Mouse (Mus musculus) liver, embryonic 11.5 days (tissue): ENCODE data around the gene Lyrm1. TPM values are rescaled to one million over a fixed set of nuclear protein-coding genes. Genes with fewer than 3 reads are reported as not detected.

Source experiments
- ATAC-seq: fragments of 200-750 bp; cut with Nextera tagmentation; replicated peaks from 2 replicates; pipeline ENCODE4 v1.8.0; 2017; ENCODE audit warnings: moderate number of reproducible peaks, mild to moderate bottlenecking, moderate TSS enrichment, moderate library complexity; ENCODE audit not compliant: low FRiP score
- DNase-seq: peaks from one replicate; pipeline ENCODE4 v3.0.0-alpha.2; 2017; ENCODE audit warnings: low spot score
- H3K27ac ChIP-seq: fragments of 300-500 bp; sonication (generic); 2 replicates; pipeline ENCODE4 v1.5.1; 2014; ENCODE audit warnings: mild to moderate bottlenecking, low read depth, low read length, control low read depth
- H3K27me3 ChIP-seq: fragments of 300-500 bp; sonication (generic); replicated peaks from 2 replicates; pipeline ENCODE4 v1.6.1; 2014; ENCODE audit warnings: low read length, mixed read lengths; ENCODE audit not compliant: control insufficient read depth, insufficient read depth
- H3K36me3 ChIP-seq: fragments of 300-500 bp; sonication (generic); 2 replicates; pipeline ENCODE4 v1.6.1; 2014; ENCODE audit warnings: mild to moderate bottlenecking, low read length, moderate library complexity, mixed read lengths; ENCODE audit not compliant: control insufficient read depth, insufficient read depth
- H3K4me1 ChIP-seq: fragments of 300-500 bp; sonication (generic); replicated peaks from 2 replicates; pipeline ENCODE4 v1.6.1; 2014; ENCODE audit warnings: low read length, mixed read lengths; ENCODE audit not compliant: control insufficient read depth, insufficient read depth
- H3K4me2 ChIP-seq: fragments of 300-500 bp; sonication (generic); 2 replicates; pipeline ENCODE4 v1.6.1; 2014; ENCODE audit warnings: mild to moderate bottlenecking, control low read depth, moderate library complexity
- H3K4me3 ChIP-seq: fragments of 300-500 bp; sonication (generic); 2 replicates; pipeline ENCODE4 v1.5.1; 2014; ENCODE audit warnings: low read depth, low read length, control low read depth
- H3K9ac ChIP-seq: fragments of 300-500 bp; sonication (generic); 2 replicates; pipeline ENCODE4 v1.6.1; 2014; ENCODE audit warnings: low read depth, low read length, control low read depth
- H3K9me3 ChIP-seq: fragments of 300-500 bp; sonication (generic); 2 replicates; pipeline ENCODE4 v1.6.1; 2016; ENCODE audit warnings: low read length, inconsistent platforms, mixed read lengths; ENCODE audit not compliant: control insufficient read depth
- WGBS: fragments of 180-500 bp; shearing (Covaris S2); extraction: QIAGEN DNeasy Blood & Tissue Kit; methylation state at CpG from one replicate; pipeline ENCODE4 v1.1.7; 2014; 5-methylcytosine and 5-hydroxymethylcytosine counted together
- polyA plus RNA-seq: library from polyadenylated mRNA; unstranded; fragments of >200 nt; fragmentation: Nextera tagmentation; extraction: Ambion mirVana; gene quantifications from 2 replicates; pipeline ENCODE4 v1.2.1, GENCODE M21; 2014

The Lyrm1 gene
- polyA plus RNA-seq, 1 experiment from 2014 or later, result 4.6 TPM

- H3K36me3 ChIP-seq, result no peaks in the 10 kb centered on the region
- ATAC-seq (no peak), DNase-seq (no peak)
- no peak overlapping the region for H3K9ac ChIP-seq
- WGBS, result 71% methylated on average over 2 of the region's 2 CpGs
- H3K4me2 ChIP-seq, result no peak overlapping the region
- H3K27ac ChIP-seq, result no peak overlapping the region
- no peaks in the 10 kb centered on the region for H3K27me3 ChIP-seq
- no peak overlapping the region for H3K4me3 ChIP-seq
- H3K4me1 ChIP-seq, result no peaks in the 10 kb centered on the region
- no peaks in the 10 kb centered on the region for H3K9me3 ChIP-seq
These were observed 65.4 kb downstream of the Lyrm1 start for GRCm38 (mm10) chr7:119961107-119961506.

- no peak for DNase-seq
- Histone ChIP-seq H3K4me3 (no peak overlapping the region), H3K36me3 (no peaks in the 10 kb centered on the region), H3K4me2 (no peak overlapping the region), H3K27ac (no peak overlapping the region), H3K4me1 (no peaks in the 10 kb centered on the region), H3K27me3 (no peaks in the 10 kb centered on the region), H3K9ac (no peak overlapping the region), H3K9me3 (no peaks in the 10 kb centered on the region)
- 74% methylated on average over 4 of the region's 4 CpGs for WGBS
- no peak for ATAC-seq
These were observed 69.5 kb downstream of the Lyrm1 start for GRCm38 (mm10) chr7:119965205-119965604.

GRCm38 (mm10) chr7:119965651-119966395, 70.2 kb downstream of the Lyrm1 start:
- no peak overlapping the region for H3K9ac ChIP-seq
- no peaks in the 10 kb centered on the region for H3K9me3 ChIP-seq
- H3K4me3 ChIP-seq, result no peak overlapping the region
- no peak for ATAC-seq
- no peaks in the 10 kb centered on the region for H3K36me3 ChIP-seq
- no peaks in the 10 kb centered on the region for H3K4me1 ChIP-seq
- no peak for DNase-seq
- 80% methylated on average over 9 of the region's 9 CpGs for WGBS
- no peak overlapping the region for H3K4me2 ChIP-seq
- H3K27ac ChIP-seq, result no peak overlapping the region
- H3K27me3 ChIP-seq, result no peaks in the 10 kb centered on the region

- Histone ChIP-seq H3K9me3 (no peaks in the 10 kb centered on the region), H3K36me3 (no peaks in the 10 kb centered on the region), H3K4me1 (no peaks in the 10 kb centered on the region), H3K4me2 (no peak overlapping the region), H3K27me3 (no peaks in the 10 kb centered on the region), H3K27ac (no peak overlapping the region), H3K4me3 (no peak overlapping the region), H3K9ac (no peak overlapping the region)
- DNase-seq, result no peak
- 57% methylated on average over 2 of the region's 2 CpGs for whole genome bisulfite sequencing
- no peak for ATAC-seq
These were observed 73.7 kb downstream of the Lyrm1 start for GRCm38 (mm10) chr7:119969320-119969719.

GRCm38 (mm10) chr7:119974214-119974613, 78.6 kb downstream of the Lyrm1 start:
- Histone ChIP-seq H3K27ac (no peak overlapping the region), H3K36me3 (no peaks in the 10 kb centered on the region), H3K4me1 (no peaks in the 10 kb centered on the region), H3K9ac (no peak overlapping the region), H3K9me3 (no peaks in the 10 kb centered on the region), H3K4me3 (no peak overlapping the region), H3K27me3 (no peaks in the 10 kb centered on the region), H3K4me2 (no peak overlapping the region)
- DNase-seq (no peak), ATAC-seq (no peak)
- WGBS, result 71% methylated on average over 5 of the region's 5 CpGs

GRCm38 (mm10) chr7:119976256-119976655, 80.6 kb downstream of the Lyrm1 start:
- no peak overlapping the region for H3K4me2 ChIP-seq
- H3K9ac ChIP-seq, result no peak overlapping the region
- 77% methylated on average over 6 of the region's 6 CpGs for WGBS
- DNase-seq (no peak), ATAC-seq (no peak)
- H3K9me3 ChIP-seq, result no peaks in the 10 kb centered on the region
- no peaks in the 10 kb centered on the region for H3K27me3 ChIP-seq
- no peaks in the 10 kb centered on the region for H3K4me1 ChIP-seq
- no peak overlapping the region for H3K27ac ChIP-seq
- H3K4me3 ChIP-seq, result no peak overlapping the region
- H3K36me3 ChIP-seq, result no peaks in the 10 kb centered on the region

- Histone ChIP-seq H3K4me2 (no peak overlapping the region), H3K4me3 (no peak overlapping the region), H3K27me3 (no peaks in the 10 kb centered on the region), H3K9me3 (no peaks in the 10 kb centered on the region), H3K27ac (no peak overlapping the region), H3K4me1 (no peaks in the 10 kb centered on the region), H3K9ac (no peak overlapping the region), H3K36me3 (no peaks in the 10 kb centered on the region)
- ATAC-seq (no peak), DNase-seq (no peak)
- WGBS, result 63% methylated on average over 7 of the region's 7 CpGs
These were observed 81.9 kb downstream of the Lyrm1 start for GRCm38 (mm10) chr7:119977574-119977973.

GRCm38 (mm10) chr7:119978576-119978975, 82.9 kb downstream of the Lyrm1 start:
- Histone ChIP-seq H3K4me1 (no peaks in the 10 kb centered on the region), H3K27me3 (no peaks in the 10 kb centered on the region), H3K4me3 (no peak overlapping the region), H3K27ac (no peak overlapping the region), H3K9ac (no peak overlapping the region), H3K4me2 (no peak overlapping the region), H3K9me3 (no peaks in the 10 kb centered on the region), H3K36me3 (no peaks in the 10 kb centered on the region)
- ATAC-seq (no peak), DNase-seq (no peak)

- no peak overlapping the region for H3K27ac ChIP-seq
- ATAC-seq, result no peak
- no peak for DNase-seq
These were observed 84.5 kb downstream of the Lyrm1 start for GRCm38 (mm10) chr7:119980170-119980569.

More at GRCm38 (mm10) chr7:119980170-119980569, 84.5 kb downstream of the Lyrm1 start:
- H3K9ac ChIP-seq, result no peak overlapping the region
- no peak overlapping the region for H3K4me3 ChIP-seq
- no peaks in the 10 kb centered on the region for H3K4me1 ChIP-seq
- 90% methylated on average over 3 of the region's 3 CpGs for WGBS
- no peaks in the 10 kb centered on the region for H3K27me3 ChIP-seq
- H3K36me3 ChIP-seq, result no peaks in the 10 kb centered on the region
- H3K9me3 ChIP-seq, result no peaks in the 10 kb centered on the region
- H3K4me2 ChIP-seq, result no peak overlapping the region
